Mouse (Mus musculus): Measurements from ENCODE around the gene Zfp704. TPM values are rescaled to one million over a fixed set of nuclear protein-coding genes. Genes with fewer than 3 reads are reported as not detected.

Zfp704 gene
- total RNA-seq, 2 experiments from 2014 or later = 10.6 to 12.5 TPM

DNA sequence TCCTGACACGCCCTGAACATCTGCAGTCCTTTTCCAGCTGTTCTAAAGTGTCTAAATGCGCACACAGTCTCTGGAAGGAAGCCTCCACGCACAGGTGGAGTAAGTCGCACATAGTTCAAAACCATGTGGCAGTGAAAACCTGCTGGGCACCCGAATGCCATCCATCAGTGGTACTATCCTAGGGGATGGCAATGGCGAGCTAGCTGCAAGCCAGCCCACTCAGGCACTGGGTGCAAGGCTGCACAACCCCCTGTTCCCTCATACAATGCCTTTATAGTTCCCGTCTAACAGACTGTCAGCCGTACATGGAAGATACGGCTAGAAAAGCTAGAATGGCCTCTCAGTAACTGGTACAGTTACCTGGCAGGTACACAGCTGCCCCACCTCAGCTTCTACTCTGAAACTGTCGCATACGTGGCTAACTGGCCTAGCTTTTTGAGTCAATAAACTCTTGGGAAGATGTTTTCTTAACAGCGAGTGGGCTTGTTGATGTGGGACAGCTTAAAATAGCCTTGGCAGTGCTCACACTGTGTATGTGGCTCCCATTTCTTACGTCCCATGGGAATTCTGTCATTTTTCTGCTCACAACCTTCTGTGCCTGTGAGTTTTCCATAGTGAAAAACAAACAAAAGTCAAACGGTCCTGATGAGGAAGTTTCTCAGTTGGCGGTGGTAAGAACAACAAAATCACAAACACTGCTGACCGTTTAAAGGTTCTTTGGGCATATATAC, 176.9 kb downstream of the Zfp704 start:
- DNase-seq (ENCODE audit: low spot score in 2 of 2) = no peak

DNA sequence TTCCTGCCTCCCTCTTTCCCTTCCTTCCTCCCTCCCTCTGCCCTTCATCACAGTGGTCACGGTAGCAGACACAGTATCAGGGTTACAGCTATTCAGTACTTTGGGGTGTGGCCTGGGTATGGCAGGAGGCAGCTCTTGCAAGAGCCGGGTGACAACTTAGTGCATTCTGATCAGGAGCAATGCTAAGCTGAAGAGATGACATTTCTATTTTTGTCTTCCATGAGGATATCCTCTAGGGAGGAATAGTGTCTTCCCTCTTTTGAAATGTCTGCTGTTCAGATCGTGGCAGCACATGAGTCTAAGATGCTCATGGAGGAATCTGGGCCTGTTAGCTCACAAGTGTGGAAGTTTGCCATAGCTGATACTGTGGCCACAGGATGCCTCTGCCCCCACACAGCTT, 177.7 kb downstream of the Zfp704 start:
- DNase-seq (ENCODE audit: low spot score in 2 of 2) = no peak

DNA sequence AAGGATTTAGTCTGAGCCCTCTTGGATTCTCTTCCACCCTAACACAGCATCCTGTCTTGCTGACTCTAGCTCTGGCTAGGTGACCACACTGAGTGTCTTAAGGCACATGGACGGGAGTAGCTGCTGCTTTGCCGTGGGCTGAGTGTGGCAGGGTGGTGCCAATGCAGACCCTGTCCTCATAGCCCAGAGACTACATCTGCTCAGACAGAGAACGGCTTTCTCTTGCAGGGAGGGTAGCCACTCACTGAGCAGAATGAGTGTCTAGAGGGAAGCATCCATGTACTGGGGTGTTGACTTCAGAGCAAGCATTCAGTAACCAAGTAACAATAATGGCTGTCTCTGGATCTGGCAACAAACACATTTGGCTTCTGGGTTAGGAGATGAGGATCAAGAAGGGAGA, 179.9 kb downstream of the Zfp704 start:
- DNase-seq (ENCODE audit: low spot score in 2 of 2) = no peak

DNA sequence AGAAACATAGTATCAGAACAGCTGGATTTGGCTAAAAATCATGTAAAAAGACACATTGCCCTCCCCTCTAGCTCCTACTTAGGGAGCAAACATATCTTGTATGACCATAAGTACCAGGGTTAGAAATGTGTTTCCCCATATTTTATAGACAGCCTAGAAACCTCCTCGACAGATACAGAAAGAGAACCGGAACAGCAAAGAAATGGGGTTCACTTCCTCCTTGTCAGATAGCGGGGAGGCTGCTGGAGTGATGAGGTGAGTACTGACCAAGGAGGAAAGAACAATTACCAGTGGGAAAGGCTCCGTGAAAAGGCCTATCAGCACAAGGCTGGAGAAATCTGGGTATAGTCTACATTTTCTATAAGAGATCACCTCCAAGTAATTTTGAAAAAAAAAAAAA, 182.1 kb downstream of the Zfp704 start:
- DNase-seq (ENCODE audit: low spot score in 2 of 2) = no peak

DNA sequence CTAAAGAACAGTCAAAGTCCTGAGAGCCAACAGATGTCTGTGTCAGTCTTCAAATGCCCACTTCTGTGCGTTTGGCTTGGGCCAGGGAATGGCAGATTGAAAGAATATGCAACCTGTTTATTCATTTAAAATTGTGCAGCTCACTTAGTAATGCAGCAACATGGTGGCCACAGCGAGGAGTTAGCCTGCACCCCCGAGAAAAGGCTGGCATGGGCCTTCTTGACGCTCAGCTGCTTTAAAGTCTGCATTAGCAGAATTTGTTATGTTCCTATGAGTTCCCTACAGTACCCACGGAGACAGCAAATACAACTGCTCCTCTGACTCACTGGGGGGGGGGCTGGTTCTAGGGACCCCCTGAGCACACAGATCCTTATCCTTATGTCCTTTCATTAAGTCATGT, 184.2 kb downstream of the Zfp704 start:
- no peak for DNase-seq (ENCODE audit: low spot score in 2 of 2)

DNA sequence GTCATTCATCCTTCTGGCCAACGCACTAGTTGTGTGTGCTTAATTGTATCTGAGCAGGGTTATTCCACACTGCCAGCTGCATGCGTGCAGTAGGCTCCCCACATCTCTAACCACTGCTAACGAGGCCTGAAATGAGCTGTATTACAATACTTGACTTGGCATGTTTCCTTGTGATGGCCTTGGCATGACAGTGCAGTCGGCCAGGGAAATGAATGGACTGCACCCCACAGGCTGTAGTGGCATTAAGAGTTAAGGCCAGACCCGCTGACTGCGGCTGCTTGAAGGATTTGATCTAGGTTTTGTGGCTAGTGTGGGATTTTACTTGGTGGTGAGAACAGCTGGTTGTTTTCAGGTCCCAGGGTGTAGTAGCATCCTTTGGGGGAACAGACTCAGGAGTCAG, 185.2 kb downstream of the Zfp704 start:
- no peak for DNase-seq (ENCODE audit: low spot score in 2 of 2)

DNA sequence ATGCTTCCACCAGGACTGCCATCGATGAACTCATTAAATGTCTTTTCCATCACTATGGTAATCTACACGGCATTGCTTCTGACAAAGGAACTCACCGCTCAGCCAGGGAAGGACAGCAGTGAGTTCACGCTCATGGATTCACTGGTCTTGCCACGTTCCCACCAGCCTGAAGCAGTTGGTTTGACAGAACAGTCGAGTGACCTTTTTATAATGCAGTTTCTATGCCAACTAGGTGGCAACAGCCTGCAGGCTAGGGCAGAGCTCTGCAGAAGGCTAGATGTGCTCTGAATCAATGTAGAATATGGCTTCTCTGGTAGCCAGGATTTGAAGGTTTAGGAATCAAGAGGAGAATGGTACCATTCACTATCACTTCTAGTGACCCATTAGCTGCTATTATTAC, 186.2 kb downstream of the Zfp704 start:
- DNase-seq (ENCODE audit: low spot score in 2 of 2) = no peak

DNA sequence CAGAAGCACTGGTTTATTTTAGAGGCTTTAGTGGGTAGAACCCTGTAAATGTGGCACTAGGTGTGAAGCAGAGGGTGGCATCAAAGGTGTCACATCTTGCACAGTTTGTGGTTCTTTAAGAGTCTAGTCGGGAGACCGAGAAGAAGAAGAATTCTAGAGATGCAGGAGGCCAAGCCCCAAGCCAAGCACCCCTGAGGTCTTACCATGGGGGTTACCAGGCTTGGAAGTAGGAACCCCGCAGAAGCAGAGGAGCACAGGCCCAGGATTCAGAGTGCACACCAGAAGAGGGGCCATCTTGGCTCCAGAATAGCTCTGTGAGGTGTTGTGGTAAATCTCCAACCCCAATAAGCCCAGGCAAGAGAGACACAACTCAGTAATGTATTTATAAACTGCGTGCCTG, 201.0 kb downstream of the Zfp704 start:
- no peak for DNase-seq (ENCODE audit: low spot score in 2 of 2)

DNA sequence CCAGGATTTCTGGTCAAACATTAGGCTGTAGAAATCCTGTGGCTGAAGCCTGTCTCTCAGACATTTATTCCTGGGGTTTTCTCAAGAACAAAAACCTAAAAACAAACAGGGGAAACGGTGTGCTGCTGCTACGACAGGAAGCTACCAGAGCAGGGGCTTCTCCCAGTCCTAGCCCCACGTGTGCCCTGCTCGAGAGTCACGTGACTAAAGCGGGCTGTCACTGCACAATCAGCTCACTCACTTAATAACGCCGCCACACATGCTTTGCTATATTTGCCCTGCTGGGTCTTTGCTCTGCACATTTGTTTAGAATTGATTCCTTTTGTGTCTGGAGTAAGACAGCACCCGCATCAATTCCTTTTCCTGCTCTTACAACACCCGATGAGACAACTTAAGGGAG, 202.1 kb downstream of the Zfp704 start:
- DNase-seq (ENCODE audit: low spot score in 2 of 2) = no peak

DNA sequence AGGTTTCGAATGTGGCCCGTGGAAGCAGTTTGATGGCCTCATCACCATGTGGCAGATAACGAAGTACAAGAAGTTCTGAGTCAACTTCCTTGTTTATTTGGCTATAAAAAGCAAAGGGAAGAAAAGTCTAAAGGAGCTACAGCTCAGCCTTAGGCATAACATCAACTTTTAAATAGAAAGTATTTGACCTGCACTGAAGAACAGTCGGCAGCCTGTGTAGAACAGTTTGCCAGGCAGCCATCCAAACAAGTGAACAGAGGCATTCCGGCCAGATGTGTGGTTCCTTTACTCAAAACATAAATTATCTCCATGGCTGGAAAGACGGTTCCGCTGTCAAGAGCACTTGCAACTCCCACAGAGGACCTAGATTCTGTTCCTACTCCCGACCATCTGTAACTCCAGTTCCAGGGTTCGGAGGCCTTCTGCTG, 202.8 kb downstream of the Zfp704 start:
- no peak for DNase-seq (ENCODE audit: low spot score in 2 of 2)

DNA sequence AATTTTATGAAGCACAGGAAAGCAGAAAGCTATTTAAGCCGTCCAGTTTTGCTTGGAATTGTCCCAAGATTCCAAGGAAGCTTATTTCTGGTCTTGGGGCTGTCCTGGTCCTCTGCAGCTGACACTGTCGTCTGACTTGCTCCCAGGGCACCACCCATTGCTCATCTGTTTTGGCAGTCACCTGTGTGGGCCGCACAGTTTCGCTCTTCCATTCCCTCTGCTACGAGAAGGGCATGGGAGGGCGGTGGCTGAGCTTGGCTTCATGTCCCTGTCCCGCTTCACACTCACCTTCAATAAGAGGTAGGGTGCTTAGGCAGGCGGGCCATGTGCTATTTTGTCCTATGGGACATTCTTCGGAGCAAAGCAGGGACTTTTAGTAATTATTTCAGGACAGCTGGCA, 204.5 kb downstream of the Zfp704 start:
- DNase-seq (ENCODE audit: low spot score in 2 of 2) = no peak

DNA sequence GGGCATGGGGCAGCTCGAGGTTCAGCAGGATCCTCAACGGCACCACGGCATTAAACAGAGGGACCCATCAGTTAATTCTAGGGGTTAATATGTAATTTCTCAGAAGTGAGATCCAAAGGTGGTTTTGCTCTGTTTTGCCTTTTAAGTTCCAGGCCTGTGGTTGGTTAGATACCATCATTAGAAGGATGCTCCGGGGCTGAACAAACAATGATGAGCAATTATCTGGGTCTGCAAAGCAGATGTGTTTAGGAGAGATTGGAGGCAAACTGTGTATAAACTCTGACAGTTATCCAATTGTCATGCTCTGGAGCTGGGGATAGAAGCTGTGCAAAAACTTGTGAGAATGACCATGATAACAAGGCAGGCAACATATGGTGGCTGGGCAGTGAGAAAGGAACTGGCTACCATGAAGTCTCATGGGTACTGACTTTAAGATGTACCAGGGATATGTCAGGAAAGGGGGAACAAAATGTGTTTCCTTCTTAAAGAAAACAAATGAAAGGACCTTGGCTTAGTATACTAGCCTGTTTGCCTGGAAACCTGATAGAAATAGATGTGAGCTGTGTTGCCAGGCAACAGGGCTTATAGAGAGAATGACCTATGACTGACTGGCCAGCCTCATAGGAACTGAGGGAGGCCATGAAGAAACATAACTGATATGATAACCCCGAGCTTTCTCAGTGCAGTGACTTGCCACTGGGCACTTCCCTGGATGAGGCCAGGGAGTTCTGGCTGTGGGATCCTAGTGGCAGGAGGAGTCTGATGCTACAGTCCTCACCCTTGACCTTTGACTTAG, 206.4 kb downstream of the Zfp704 start:
- no peak for DNase-seq (ENCODE audit: low spot score in 2 of 2)

DNA sequence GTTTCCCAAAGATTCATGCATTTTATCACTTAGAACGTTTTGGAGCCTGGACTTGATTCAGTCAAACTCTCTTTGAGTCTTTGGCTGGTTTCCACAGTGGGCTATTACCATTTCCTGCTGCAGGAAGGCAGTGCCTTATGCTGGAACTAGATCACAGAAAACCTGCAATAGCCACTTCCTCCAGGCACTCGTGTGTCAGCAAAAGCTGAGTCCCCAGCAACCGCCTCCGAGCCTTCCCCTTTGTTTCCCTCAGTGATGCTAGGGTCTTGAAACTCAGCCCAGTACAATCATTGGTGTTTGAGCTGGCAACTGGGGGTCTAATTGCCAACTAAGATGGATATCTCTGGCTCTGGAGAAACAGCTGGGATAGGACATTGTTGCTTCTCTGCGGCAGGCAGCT, 207.0 kb downstream of the Zfp704 start:
- DNase-seq (ENCODE audit: low spot score in 2 of 2) = no peak

DNA sequence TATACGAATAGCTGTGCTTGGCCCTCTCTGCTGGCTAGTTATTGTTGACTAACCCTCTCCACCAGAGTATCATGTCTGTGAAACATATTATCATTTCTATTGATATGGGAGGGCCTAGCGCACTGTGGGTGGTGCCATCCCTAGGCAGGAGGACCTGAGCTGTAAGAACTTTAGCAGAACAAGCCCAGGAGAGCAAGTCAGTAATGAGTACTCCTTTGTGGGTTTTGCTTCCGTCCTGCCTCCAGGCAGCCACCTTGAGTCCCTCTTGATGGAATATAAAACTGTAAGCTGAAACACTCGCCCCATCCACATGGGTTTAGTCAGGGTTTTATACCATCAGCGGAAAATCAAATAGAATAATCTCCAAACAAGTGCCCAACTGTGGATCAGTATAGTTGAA, 207.5 kb downstream of the Zfp704 start:
- no peak for DNase-seq (ENCODE audit: low spot score in 2 of 2)

DNA sequence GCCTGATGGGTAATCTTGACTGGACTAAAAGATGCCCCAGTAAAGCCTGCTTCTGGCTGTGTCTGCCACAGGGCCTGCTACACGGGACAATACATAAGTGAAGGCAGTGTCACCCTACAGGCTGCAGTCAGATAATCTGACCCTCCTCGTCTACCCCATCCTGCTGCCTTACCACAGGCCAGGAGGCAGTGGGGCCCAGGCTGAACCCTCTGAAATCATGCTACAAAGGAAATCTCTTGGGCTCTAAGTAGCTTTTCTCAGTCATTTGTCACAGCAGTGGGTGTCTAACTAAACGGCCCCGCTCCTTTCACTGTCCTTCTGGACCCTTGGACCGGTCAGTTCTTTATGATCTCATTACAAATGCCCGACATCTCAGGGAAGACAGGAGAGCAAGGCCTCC, 208.2 kb downstream of the Zfp704 start:
- no peak for DNase-seq (ENCODE audit: low spot score in 2 of 2)

DNA sequence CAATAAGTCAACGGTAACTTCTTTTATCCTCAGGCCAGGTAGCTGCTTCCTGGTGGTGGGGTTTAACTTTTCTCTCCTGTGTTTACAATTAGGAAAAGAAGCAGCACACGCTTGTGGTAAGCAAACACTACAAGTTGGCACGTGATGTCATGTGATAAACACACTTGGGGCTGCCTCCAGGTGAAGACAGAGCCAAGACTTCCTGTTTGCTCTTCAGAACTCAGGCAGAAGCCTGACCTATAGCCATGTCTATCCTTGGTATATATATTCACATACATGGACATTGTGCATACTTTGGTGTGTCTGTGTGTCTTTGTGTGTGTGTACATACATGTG, 209.0 kb downstream of the Zfp704 start:
- no peak for DNase-seq (ENCODE audit: low spot score in 2 of 2)

DNA sequence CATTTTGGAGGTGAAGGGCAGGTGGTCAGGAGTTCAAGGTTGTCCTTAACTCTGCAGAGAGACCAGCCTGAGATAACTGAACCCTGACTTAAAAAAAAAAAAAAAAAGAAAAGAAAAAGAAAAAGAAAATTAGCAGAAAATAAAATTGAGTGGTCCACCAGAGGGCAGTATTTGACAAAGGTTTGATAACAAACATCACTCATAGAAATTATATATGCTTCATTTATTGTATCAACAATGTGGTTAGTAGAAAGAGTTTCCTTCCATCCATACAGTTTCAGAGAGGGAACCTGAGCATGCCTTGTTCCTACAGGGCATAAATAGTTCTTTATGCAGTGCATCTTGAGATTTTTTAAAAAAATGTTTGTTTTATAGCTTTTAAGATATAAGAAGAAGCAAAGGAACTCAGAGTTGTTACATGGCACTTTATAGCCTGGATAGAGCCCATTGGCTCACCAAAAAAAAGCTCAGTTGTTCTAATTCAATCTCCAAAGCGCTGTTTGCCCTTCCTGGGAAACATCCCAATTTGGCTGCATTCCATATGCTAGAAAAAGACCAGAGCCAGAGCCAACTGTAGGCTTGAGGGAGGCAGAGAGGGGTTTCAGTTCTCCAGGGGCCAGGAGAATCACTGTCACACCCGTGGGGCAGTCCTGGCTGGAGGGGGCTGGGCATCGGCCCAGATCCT, 209.5 kb downstream of the Zfp704 start:
- no peak for DNase-seq (ENCODE audit: low spot score in 2 of 2)

DNA sequence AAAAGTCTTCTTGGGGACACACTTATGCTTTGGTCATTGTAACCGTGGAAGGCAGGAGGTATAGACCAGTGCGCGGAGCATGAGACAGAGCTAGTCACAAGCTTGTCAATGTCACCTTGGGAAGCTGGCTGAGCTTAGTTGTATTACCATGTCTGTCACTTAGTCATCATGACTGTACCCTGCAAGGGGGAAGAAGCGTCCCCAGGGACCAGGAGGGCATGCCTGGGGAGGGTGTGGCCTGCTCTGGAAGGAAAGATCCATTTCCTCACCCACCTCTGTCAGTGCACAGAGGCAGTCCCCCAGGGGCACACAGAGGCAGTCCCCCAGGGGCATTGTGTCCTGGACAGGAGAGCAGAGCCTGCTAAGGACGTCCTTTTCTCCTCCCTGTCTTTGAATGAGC, 211.6 kb downstream of the Zfp704 start:
- DNase-seq (ENCODE audit: low spot score in 2 of 2) = no peak

All from adrenal gland, adult 18-20 months (tissue).